Mouse (Mus musculus) gastrocnemius, adult 2 months (tissue): ENCODE measurements around the gene Ccer2. TPM values are rescaled to one million over a fixed set of nuclear protein-coding genes. Genes with fewer than 3 reads are reported as not detected.

Experiments
- DNase-seq: peaks from one replicate; pipeline ENCODE4 v3.0.0; 2022
- H3K27ac ChIP-seq: fragments of 200-600 bp; 2 replicates; pipeline ENCODE4 v1.8.1; 2022; ENCODE audit warnings: mild to moderate bottlenecking
- H3K4me3 ChIP-seq: fragments of 200-600 bp; 2 replicates; pipeline ENCODE4 v1.8.1; 2022; ENCODE audit warnings: mild to moderate bottlenecking, moderate library complexity
- CTCF ChIP-seq: fragments of 200-600 bp; IDR thresholded peaks from 2 replicates; pipeline ENCODE4 v1.8.1; 2022; ENCODE audit warnings: antibody characterized with exemption, mild to moderate bottlenecking, moderate library complexity
- intact Hi-C: fragments of 180-260 bp; cut with DNase I; formaldehyde crosslinking; loops from one replicate; pipeline ENCODE4 v1.15.1; 2025
- total RNA-seq, 2 experiments: library from RNA; stranded (reverse); gene quantifications; 2 replicates each; pipeline ENCODE4 v1.2.3; 2021

Ccer2 gene
- total RNA-seq, 2 experiments from 2014 or later = not detected

DNA sequence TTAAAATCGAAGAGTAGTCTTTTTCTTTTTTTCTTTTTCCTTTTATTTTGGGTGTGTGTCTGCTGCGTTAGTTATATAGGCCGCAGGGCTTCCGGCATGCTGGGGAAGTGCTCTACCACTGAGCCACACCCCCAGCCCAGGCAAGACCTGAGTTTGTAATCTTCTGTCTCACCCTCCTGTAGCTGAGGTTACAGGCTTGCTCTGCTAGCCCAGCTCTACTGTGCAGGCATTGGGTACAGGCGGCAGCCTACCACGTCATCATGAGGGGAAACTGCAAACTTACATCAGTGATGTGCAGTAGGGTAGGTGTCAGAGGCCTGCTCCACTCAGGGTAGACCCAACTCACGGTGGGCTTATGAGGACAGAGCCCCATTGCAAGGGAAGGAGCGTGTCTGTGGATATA, 25.3 kb downstream of the Ccer2 start:
- Histone ChIP-seq H3K4me3 (no peak overlapping the region), H3K27ac (peak overlapping the region; percentile 82)
- DNase-seq = no peak
- intact Hi-C loops = loop anchor here (10.0 kb wide), 1 partner anchor 254 kb away; no protein-coding TSS in a partner anchor
- no peak for TF ChIP-seq CTCF

DNA sequence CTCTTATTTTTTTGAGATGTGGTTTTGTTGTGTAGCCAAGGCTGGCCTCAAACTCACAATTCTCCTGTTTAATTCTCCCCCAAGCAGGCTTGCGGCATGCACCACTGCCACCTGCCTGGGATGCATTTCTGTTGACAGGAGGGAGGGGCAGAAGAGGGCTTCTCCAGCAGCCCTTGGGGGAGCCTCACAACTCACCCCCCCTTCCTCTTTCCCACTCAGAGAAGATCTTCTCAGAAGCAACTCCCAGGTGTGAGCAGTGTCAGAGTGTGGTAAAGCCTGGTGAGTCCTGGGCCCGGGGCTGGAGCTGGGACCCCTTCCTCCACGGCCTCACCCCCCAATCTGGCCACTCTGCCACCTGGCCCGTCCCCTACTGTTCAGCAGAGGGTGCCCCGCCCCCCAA, 29.2 kb downstream of the Ccer2 start:
- no peak overlapping the region for H3K4me3 ChIP-seq
- no peak for TF ChIP-seq CTCF
- no peak overlapping the region for H3K27ac ChIP-seq
- no peak for DNase-seq
- intact Hi-C loops = loop anchor here (10.0 kb wide), 1 partner anchor 250 kb away; no protein-coding TSS in a partner anchor

DNA sequence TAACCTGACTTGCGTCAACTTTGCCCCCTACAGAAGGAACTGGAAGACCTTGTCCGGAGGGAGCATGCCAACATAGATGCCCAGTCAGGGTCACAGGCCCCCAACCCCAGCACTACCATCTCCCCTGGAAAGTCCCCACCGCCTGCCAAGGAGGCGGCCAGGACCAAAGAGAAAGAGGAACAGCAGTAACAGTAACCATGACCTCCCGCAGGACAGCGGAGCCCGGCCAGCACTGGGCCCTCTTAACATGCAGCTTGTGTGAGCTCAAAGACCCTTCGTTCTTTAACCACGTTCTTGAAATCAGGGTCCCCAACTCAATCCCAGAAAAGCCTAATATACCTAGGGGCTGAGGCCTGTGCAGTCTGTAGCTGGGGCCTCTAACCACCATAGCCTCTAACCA, 31.9 kb downstream of the Ccer2 start:
- intact Hi-C loops = loop anchor here (10.0 kb wide), 1 partner anchor 247 kb away; no protein-coding TSS in a partner anchor
- no peak overlapping the region for H3K4me3 ChIP-seq
- TF ChIP-seq CTCF = no peak
- no peak for DNase-seq
- no peak overlapping the region for H3K27ac ChIP-seq

DNA sequence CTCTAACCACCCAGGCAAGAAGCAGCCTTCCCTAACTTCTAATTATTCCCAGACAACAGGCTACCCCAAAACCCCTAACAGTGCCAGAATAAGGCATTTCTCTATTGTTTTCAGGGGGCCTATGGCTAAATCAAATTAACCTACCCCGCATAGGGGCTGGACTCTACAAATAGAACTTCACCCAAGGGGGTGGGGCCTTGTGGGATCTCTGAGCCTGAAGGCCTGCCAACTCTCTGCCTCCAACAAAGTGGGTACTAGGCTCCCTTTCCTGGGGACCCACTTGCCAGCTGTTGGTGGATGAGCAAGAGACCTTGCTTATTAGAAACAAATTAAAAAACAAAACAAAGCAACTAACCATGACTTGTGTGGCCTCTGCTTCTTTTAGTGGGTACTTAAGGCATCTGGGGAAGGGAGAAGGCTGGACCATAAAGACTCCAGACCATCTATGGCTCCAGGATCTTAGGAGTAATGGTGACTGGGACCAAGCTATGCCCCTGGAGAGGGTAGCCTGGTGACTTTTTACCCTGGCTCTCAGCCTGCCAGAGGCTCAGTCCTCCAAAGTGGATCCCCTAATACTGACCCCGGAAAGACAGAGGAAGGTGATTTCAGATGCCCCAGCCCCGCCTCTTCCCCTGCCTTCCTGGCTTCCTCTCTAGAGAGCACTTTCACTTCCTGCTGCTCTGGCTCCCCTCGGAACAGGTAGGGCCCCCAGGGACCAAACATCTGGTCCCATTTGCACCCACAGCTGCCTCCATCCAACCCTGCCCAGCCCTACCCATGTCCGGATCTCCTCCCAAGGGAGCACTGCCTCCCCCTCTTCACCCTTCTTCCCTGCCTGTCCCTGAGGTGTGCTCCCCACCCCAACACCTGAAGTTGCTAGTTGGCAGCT, 32.6 kb downstream of the Ccer2 start, which contains the start of gene Rinl:
TSS of gene Rinl (plus strand) at position 663 of the 889 bp plus-strand sequence.
- DNase-seq = no peak
- H3K27ac ChIP-seq = peak within 1 kb of the TSS; percentile 28; the same call in 1 of the 2 replicates
- no peak within 1 kb of the TSS for H3K4me3 ChIP-seq
- intact Hi-C loops = loop anchor here (10.0 kb wide), 1 partner anchor 246 kb away; no protein-coding TSS in a partner anchor
- TF ChIP-seq CTCF = no peak

DNA sequence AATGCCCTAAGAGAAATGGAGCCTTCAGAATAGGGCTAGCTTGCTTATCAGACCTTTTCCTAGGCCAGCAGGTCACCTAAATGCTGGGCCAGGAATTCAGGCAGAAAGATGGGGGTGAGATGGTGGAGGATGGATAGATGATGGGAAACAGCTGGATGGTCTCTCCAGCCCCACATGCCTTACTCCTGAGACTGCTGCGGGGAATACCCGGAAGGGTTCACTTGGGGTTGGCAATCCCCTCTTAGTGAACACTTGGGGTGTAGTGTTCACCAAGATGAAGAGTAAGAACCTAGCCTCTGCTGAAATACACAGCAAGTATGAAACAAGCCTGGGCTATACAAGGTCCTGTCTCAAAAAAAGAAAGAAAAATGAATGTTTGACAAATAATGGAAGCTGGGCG, 33.3 kb downstream of the Ccer2 start:
- no peak for TF ChIP-seq CTCF
- Histone ChIP-seq H3K4me3 (no peak overlapping the region), H3K27ac (no peak overlapping the region)
- no peak for DNase-seq
- intact Hi-C loops = loop anchor here (10.0 kb wide), 1 partner anchor 246 kb away; no protein-coding TSS in a partner anchor

DNA sequence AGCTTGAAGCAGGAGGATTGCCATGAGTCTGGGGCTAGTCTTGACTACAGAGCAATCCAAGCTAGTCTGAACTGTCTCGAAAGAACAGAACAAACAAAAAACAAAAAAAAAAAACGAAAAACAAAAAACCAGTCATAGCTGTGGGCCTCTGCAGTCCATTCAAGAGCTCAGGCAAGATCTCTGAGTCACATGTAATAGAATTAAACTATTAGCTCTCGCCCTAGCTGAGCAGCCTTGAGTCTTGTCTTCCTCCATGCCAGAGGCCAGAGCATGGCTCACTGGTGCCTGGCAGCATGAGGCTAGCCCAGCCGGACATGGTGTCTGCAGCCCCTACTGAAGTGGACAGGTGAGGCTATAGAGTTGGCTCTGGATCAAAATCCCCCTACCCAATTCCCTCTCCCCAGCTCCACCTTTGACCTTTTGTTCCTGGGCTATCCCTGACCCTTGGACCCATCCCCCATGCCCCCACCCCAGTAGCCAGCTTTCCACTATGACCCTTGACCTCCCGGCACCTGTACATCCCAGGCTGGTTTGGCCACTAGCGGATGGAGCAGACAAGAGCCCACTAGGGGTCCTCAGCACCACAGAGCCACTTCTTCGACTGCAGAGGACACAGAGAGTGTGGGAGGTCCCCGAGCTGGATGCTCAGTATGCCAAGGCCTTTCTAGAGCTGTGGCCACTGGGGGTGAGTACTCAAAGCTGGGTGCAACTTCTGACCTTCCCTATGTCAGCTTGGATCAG, 34.3 kb downstream of the Ccer2 start:
- DNase-seq = no peak
- Histone ChIP-seq H3K27ac (no peak overlapping the region), H3K4me3 (no peak overlapping the region)
- intact Hi-C loops = no loop called here
- TF ChIP-seq CTCF = peak; percentile 10; the same call in 1 of the 2 replicates

DNA sequence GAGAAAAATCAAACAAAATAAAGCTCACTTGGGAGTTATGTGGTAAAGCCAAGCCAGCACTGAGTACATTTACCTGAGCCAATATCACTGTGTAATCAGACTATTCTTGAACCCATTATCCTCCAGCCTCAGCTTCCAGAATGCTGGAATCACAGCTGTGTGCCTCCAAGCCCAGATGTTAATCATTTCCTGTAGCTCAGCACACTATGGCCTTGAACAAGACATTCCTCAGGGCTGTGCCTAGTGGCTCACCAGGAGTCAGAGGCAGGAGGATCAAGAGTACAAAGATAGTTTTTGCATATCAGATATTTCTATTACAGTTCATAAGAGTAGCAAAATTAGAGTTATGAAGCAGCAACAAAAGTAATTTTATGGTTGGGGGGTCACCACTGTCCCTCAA, 35.7 kb downstream of the Ccer2 start:
- no peak for DNase-seq
- no peak overlapping the region for H3K4me3 ChIP-seq
- intact Hi-C loops = no loop called here
- H3K27ac ChIP-seq = no peak overlapping the region
- no peak for TF ChIP-seq CTCF

DNA sequence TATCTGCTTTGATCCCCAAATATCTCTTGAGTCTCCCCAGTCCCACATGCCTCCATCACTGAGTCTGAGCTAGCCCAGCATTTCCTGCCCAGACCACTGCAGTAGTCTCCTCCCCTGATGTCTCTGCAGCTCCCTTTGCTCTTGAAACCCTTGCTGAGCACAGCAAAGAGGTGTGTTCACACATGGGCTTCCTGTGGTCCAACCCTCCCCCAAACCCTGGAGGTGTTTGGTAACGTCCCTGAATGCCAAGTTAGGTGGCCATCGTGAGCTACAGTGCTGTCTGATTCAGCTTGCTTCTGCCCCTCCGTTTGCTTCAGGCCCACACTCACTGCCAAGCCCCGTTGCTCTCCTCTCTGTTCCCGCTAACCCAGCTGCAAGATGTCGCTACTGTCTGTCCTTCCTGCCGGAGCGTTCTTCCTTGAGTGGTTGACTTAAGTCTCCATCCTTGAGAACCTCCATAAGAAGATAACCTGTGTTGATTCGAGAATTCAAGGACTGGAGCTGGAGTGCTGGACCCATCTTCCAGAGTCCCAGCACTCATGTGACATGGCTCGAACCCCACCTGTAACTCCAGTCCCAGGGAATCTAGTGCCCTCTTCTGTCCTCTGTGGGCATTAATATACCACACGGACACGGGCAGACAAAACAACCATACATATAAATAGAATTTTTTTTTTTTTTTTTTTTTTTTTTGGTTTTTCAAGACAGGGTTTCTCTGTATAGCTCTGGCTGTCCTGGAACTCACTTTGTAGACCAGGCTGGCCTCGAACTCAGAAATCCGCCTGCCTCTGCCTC, 36.6 kb downstream of the Ccer2 start:
- intact Hi-C loops = no loop called here
- peak; percentile 14; the same call in 1 of the 2 replicates for TF ChIP-seq CTCF
- Histone ChIP-seq H3K27ac (no peak overlapping the region), H3K4me3 (no peak overlapping the region)
- no peak for DNase-seq

DNA sequence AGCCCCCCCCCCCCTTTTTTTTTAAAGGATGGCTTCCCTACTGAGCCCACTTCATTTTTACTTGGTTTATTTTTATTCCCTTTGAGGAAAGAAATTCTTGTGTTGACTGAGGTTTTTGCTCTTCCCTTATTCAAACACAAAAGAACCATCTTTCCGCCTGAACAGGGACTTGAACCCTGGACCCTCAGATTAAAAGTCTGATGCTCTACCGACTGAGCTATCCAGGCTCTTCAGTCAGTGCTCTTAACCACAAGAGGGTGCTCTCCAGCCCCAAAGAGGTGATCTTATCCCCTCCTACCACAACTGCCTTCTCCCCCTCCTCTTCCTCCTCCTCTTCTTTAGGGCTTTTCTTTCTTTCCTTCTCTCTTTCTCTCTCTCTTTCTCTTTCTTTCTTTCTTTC, 37.9 kb downstream of the Ccer2 start:
- intact Hi-C loops = no loop called here
- TF ChIP-seq CTCF = peak; percentile 61
- Histone ChIP-seq H3K27ac (no peak overlapping the region), H3K4me3 (no peak overlapping the region)
- no peak for DNase-seq

DNA sequence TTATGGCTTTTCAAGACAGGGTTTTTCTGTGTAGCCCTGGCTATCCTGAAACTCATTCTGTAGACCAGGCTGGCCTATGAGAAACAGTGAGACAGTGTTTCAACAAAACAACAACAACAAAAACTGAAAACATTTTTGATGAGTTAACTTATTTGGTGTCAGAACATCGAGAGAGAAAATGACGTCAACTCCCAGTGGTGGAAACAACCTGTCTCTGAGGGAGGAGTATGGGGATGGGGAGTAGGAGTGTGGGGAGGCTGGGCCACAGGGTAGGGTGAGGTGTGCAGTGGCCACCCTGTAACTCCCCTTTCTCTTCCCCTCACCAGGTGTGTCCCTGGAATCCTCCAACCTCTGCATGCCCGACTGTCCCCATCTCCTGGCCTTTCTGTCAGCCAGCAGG, 38.5 kb downstream of the Ccer2 start:
- no peak for DNase-seq
- H3K4me3 ChIP-seq = no peak overlapping the region
- TF ChIP-seq CTCF = no peak
- H3K27ac ChIP-seq = no peak overlapping the region
- intact Hi-C loops = no loop called here

DNA sequence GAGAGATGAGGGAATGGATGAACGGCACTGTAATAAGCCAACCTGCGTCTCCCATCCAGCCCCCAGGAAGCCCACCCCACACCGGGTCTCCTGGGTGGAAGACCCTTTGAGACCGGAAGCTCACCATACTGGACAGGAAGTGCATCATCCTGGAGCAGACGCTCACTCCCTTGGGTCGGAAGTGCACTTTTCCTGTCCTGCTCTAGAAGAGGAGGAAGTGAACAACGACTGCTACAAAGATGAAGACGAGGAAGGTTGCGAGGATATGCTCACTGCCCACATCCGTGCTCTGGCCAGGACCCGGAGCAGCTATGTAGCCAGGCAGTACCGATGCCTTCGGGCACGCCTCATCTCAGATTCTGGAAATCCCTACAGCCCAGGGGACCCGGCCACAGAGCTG, 39.9 kb downstream of the Ccer2 start:
- H3K27ac ChIP-seq = peak overlapping the region; percentile 82
- no peak for TF ChIP-seq CTCF
- DNase-seq = peak; percentile 32
- peak overlapping the region; percentile 60 for H3K4me3 ChIP-seq
- intact Hi-C loops = loop anchor here (1.0 kb wide), 1 partner anchor 71 kb away; no protein-coding TSS in a partner anchor

DNA sequence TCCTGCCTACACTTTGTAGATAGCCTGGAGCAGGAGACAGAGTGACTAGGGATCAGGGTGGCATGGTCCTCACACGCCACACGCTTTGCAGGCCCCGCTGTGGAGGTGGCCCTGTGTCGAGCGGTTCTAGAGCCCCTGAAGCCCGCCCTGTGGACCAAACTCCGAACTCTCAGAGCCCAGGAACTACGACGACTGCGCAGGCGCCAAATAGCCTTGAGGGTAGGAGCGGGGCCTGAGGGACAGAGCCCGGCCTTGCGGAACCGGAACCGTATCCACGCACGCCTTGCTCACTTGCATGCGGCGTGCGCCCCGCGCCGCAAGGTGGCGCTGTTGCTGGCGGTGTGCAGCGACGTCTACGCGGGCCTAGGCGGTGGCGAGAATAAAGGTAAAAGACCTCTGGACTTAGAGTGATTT, 40.6 kb downstream of the Ccer2 start:
- TF ChIP-seq CTCF = peak; percentile 100; the same call in 1 of the 2 replicates
- Histone ChIP-seq H3K4me3 (peak overlapping the region; percentile 60), H3K27ac (peak overlapping the region; percentile 82)
- intact Hi-C loops = loop anchor here (1.0 kb wide), 1 partner anchor 71 kb away; no protein-coding TSS in a partner anchor
- DNase-seq = peak; percentile 91
